Mouse (Mus musculus) frontal cortex, postnatal 10 days (tissue): ENCODE results near the gene Osbpl10.
A peak's percentile ranks its signal among the peaks of the same experiment; 100 is the strongest.

ENCODE experiments used
- DNase-seq, 2 experiments: peaks; one replicate each; pipeline ENCODE4 v3.0.0; 2022; ENCODE audit warnings: low spot score in 2 of 2, mixed read lengths in 1 of 2

The Osbpl10 gene

DNA sequence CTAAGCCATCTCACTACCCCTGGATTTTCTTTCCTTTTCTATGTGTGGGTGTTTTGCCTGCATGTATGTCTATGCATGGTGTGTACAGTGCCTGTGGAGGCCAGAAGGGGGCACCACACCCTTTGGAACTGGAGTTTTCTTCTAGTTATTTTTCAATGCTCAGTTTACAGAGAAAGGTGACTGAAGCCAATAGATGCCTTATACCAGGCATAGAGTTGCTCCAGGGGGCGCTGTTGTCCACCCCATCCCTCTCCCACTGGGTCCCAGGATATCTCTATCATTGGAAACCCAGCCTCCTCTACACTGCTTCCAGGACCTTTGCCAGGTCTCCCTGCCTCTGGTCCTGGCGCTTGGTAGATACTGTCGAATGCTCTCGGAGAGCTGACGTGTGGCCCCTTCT is 184.7 kb downstream of the Osbpl10 start:
- peak; percentile 29 to 48 for DNase-seq

GRCm38 (mm10) chr9:115163693-115164092 is 185.3 kb downstream of the Osbpl10 start:
- DNase-seq, result no peak

- no peak for DNase-seq
These were observed 186.0 kb downstream of the Osbpl10 start for GRCm38 (mm10) chr9:115164351-115164750.

GRCm38 (mm10) chr9:115165996-115166395 is 187.6 kb downstream of the Osbpl10 start:
- DNase-seq, result no peak

- DNase-seq, result no peak
These were observed 191.2 kb downstream of the Osbpl10 start for GRCm38 (mm10) chr9:115169591-115169990.

GRCm38 (mm10) chr9:115172096-115172495 is 193.7 kb downstream of the Osbpl10 start:
- DNase-seq, result no peak

- DNase-seq, result no peak
These were observed 200.8 kb downstream of the Osbpl10 start for GRCm38 (mm10) chr9:115179154-115179553.

DNA sequence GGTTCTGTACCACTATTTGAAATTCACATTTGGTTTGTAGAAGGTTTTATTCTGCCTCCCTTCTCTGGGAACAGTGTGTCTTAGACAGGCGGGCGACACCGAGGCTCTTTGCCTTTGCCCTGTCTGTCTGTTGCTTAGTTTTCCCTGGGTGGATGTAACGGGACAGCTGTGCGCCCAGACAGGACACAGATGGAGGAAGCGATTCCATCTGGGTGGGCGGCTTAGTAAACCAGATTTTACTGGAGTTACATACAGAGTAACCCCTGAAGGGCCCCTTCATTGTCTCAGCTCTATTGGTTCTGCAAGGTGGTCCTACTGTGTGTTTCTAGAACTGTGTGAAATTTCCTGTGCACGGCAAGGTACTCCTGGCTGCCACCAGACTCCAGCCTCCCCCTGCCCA is 201.6 kb downstream of the Osbpl10 start:
- DNase-seq, result no peak

GRCm38 (mm10) chr9:115186402-115186801 is 208.0 kb downstream of the Osbpl10 start:
- no peak for DNase-seq

DNA sequence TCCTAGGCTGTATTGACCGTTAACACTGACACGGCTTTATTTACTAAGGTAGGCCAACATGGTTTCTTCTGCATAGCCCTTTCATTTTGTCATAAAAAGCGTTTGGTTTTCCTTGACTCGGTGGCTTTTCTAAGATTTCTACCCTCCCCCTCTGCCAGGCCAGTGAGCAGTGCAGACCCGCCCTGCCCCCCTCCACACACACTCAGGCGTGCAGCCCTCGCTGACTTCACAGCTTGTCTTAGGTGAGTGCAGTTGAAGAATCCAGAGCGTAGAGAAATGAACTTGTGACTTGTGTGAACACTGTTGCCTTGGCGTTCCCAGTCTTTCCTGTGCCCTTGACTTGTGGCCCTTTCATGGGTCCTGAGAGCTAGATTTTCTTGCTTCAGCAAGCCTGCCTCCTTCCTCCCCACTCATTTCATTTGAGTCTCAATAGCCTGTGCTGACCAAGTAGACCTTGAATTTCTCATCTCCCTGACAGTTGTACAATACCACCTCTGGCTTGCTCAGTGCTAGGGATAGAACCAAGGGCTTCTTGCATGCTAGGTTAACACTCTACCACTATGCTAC is 212.1 kb downstream of the Osbpl10 start:
- no peak for DNase-seq

DNA sequence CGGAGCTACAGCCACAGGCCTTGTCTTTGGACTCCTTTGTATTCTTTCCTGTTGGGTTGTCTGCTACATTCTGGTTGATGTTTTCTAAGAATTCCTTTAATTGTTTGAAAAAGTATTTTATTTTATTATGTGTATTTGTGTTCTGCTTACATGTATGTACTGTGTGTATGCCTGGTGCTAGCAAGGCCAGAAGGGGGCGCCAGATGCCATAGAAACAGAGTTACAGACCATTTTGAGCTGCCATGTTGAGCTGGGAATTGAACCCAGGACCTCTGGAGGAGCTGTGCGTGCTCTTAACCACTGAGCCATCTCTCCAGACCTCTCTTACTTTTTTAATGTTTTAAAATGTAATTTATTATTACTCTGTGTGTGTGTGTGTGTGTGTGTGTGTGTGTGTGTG is 214.5 kb downstream of the Osbpl10 start:
- DNase-seq, result no peak

- DNase-seq, result no peak
These were observed 218.7 kb downstream of the Osbpl10 start for GRCm38 (mm10) chr9:115197082-115197481.

DNA sequence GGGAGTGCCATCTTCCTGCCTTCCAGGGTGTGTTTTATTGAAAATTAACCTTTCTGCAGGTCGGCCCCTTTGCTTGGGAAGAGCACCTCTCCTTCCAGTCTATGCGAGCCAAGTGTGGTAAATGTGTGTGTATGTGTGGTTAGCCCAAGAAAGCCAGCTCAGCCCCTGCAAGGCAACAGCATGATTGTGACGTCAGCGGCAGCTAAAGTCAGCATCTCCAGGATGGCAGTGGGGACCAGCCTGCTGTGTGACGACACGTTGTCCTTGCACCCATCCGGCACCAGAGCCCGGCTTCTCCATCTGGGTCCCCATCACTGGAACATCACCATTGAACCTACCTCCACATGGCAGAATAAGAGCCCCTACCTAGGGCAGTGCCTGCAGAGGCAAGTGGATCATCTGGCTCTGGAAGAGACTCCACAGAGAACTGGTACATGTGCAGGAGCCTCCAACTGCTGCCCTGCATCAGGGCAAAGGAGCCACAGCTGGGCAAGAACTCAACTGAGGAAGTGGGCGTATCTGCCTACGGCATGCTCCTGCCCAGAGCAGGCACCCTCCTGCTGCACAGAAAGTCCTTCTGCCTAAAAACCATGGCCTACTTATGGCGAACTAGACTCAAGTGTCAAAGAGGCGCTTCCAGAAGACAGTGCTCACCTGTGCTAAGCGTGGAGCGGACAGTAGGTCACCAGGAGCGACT is 221.9 kb downstream of the Osbpl10 start:
- no peak for DNase-seq

- DNase-seq, result no peak
These were observed 222.9 kb downstream of the Osbpl10 start for GRCm38 (mm10) chr9:115201264-115201663.

DNA sequence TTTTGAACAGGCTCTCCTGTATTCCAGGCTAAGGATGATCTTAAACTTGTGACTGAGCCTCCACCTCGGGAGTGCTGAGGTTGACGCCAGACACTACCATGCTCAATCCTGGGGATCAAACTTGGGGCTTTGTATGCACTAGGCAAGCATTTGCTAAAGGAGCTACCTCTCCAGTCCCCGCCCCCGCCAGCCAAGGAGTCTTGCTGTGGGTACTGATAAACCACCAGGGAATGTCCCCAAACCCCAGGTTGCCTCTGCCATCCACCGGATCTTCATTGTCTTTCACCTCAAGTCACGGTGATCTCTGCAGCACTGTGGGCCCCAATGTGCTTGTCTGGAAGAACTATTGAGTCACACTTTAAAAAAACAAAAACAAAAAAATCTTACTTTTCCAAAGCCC is 224.8 kb downstream of the Osbpl10 start:
- DNase-seq, result no peak

GRCm38 (mm10) chr9:115205491-115205890 is 227.1 kb downstream of the Osbpl10 start:
- no peak for DNase-seq

- DNase-seq, result no peak
These were observed 227.8 kb downstream of the Osbpl10 start for GRCm38 (mm10) chr9:115206219-115206618.

- no peak for DNase-seq
These were observed 231.4 kb downstream of the Osbpl10 start for GRCm38 (mm10) chr9:115209737-115210136.

- DNase-seq, result no peak
These were observed 232.2 kb downstream of the Osbpl10 start for GRCm38 (mm10) chr9:115210535-115210934.

GRCm38 (mm10) chr9:115213755-115214264 is 235.4 kb downstream of the Osbpl10 start:
- no peak for DNase-seq

DNA sequence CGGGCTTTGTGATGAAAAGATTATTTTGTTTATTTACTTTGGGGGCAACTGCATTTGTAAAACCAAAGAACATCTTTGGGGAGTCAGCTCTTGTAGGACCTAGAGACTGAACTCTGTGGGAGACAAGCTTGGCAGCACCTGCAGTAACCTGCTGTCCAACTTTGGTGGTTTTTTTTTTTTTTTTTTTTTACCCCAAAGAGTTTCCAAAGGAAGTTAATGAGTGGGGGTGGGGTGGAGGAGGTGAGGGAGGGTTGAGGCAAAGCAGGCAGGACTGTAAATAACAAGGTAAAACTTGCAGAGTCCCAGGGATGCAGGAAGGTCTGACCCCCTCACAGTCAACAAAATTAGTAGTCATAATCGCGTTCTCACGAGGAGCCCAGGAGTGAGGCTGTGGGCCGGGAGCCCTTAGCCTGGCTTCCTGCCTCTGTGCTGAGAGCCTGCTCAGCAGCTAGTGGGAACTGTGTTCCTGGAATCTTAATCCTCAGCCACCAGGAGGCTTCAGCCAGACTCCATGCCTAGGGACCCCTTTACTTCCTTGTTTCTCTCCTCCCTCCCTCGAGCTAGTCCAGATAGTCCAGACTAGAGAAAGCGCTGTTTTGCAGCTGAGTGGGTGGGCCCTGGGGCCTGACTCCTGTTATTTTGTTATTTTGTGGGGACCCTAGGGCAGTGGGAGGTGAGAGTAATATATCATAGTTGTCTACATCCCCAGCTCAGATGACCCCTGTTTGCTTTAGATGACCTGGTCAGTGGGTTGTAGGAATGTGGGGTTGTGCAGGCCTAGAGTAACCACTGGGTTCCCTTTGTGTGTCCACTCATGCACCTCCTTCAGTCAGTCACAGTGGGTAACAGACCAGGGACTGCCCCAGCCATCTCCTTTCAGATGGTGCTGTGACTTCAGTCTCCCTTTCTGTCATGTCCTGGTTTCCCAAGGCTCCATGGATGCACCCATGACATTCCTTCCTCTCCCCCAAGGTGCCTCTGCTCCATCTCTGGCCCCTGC is 236.5 kb downstream of the Osbpl10 start:
- DNase-seq, result no peak
